Mouse (Mus musculus) liver, postnatal 0 days (tissue): ENCODE measurements at regions not wholly inside any gene's neighbourhood (a gene's known extent, or its start where the extent isn't known, plus 50 kb on each side); places are given as distances from the start of the nearest gene placed in this dataset.

Source experiments
- CTCF ChIP-seq: sonication (generic); IDR thresholded peaks from 2 replicates; pipeline ENCODE4 v1.5.1; 2016; ENCODE audit warnings: antibody characterized with exemption, low read depth
- EP300 ChIP-seq: IDR thresholded peaks from 2 replicates; pipeline ENCODE4 v1.6.1; 2016; ENCODE audit warnings: antibody characterized with exemption, low read depth, mild to moderate bottlenecking

- TF ChIP-seq CTCF (no peak), EP300 (no peak)
Observed at GRCm38 (mm10) chr8:35323180-35323975, 442.2 kb upstream of the Gm19410 start.
